ENCODE assay signal across 17 mouse cellular contexts in genomic region chrX:167134250-167134649, GRCm38 (mm10).
"Had no signal": no experiment of that assay in that cellular context is flagged by ENCODE, and none has a peak within 500 bp of the region (broad histone marks: within the 10 kb centered on the region; RNA-seq: fewer than 3 reads in every experiment).

No protein-coding gene starts in this region.

- ATAC-seq: liver, postnatal 0 days; lung, postnatal 0 days; midbrain, embryonic 15.5 days had no signal

- H3K4me3 ChIP-seq: limb, embryonic 12.5 days; limb, embryonic 15.5 days; midbrain, embryonic 12.5 days; midbrain, embryonic 15.5 days; neural tube, embryonic 13.5 days; stomach, embryonic 15.5 days had no signal

- DNase-seq: kidney, adult 9 months; kidney, postnatal 14 days; kidney, postnatal 4 days; left cerebral cortex, postnatal 4 days; liver, postnatal 0 days; lung, embryonic 14.5 days; retina, postnatal 1 day; thymus, postnatal 25 days had no signal

- H3K9ac ChIP-seq: limb, embryonic 12.5 days; limb, embryonic 15.5 days; liver, embryonic 14.5 days; liver, postnatal 0 days; lung, embryonic 14.5 days; midbrain, embryonic 12.5 days; midbrain, embryonic 15.5 days; neural tube, embryonic 13.5 days; stomach, embryonic 15.5 days had no signal

- H3K36me3 ChIP-seq: limb, embryonic 12.5 days; limb, embryonic 15.5 days; midbrain, embryonic 12.5 days; midbrain, embryonic 15.5 days; neural tube, embryonic 13.5 days; stomach, embryonic 15.5 days had no signal

- H3K9me3 ChIP-seq: limb, embryonic 12.5 days; limb, embryonic 15.5 days; midbrain, embryonic 12.5 days; midbrain, embryonic 15.5 days; neural tube, embryonic 13.5 days; stomach, embryonic 15.5 days had no signal

- H3K4me1 ChIP-seq: limb, embryonic 12.5 days; limb, embryonic 15.5 days; midbrain, embryonic 12.5 days; midbrain, embryonic 15.5 days; neural tube, embryonic 13.5 days; stomach, embryonic 15.5 days had no signal

- H3K4me2 ChIP-seq: limb, embryonic 12.5 days; limb, embryonic 15.5 days; liver, embryonic 11.5 days; lung, embryonic 14.5 days; midbrain, embryonic 12.5 days; midbrain, embryonic 15.5 days; neural tube, embryonic 13.5 days; stomach, embryonic 15.5 days had no signal

- H3K27ac ChIP-seq: limb, embryonic 12.5 days; limb, embryonic 15.5 days; liver, embryonic 14.5 days; midbrain, embryonic 12.5 days; midbrain, embryonic 15.5 days; neural tube, embryonic 13.5 days; stomach, embryonic 15.5 days had no signal
